Mouse (Mus musculus) forebrain, embryonic 15.5 days (tissue): ENCODE results near the gene Shf. TPM values are rescaled to one million over a fixed set of nuclear protein-coding genes. Genes with fewer than 3 reads are reported as not detected.

ENCODE experiments used
- ATAC-seq: fragments of 200-750 bp; cut with Nextera tagmentation; replicated peaks from 2 replicates; pipeline ENCODE4 v1.8.0; 2017; ENCODE audit warnings: mild to moderate bottlenecking, moderate TSS enrichment, moderate library complexity
- H3K27ac ChIP-seq: fragments of 300-500 bp; sonication (generic); replicated peaks from 2 replicates; pipeline ENCODE4 v1.5.1; 2015; ENCODE audit warnings: mild to moderate bottlenecking, inconsistent platforms
- H3K27me3 ChIP-seq: fragments of 300-500 bp; sonication (generic); 2 replicates; pipeline ENCODE4 v1.6.1; 2015; ENCODE audit warnings: inconsistent platforms
- H3K36me3 ChIP-seq: fragments of 300-500 bp; sonication (generic); 2 replicates; pipeline ENCODE4 v1.6.1; 2015; ENCODE audit warnings: mild to moderate bottlenecking, inconsistent platforms
- H3K4me1 ChIP-seq: fragments of 300-500 bp; sonication (generic); 2 replicates; pipeline ENCODE4 v1.6.1; 2015; ENCODE audit warnings: inconsistent platforms
- H3K4me2 ChIP-seq: fragments of 300-500 bp; sonication (generic); replicated peaks from 2 replicates; pipeline ENCODE4 v1.6.1; 2015; ENCODE audit warnings: mild to moderate bottlenecking, inconsistent platforms
- H3K4me3 ChIP-seq: fragments of 300-500 bp; sonication (generic); 2 replicates; pipeline ENCODE4 v1.5.1; 2015; ENCODE audit warnings: mild to moderate bottlenecking, inconsistent platforms
- H3K9ac ChIP-seq: fragments of 300-500 bp; sonication (generic); replicated peaks from 2 replicates; pipeline ENCODE4 v1.6.1; 2015; ENCODE audit warnings: mild to moderate bottlenecking, inconsistent platforms
- H3K9me3 ChIP-seq: fragments of 300-500 bp; sonication (generic); 2 replicates; pipeline ENCODE4 v1.6.1; 2016; ENCODE audit warnings: inconsistent platforms
- WGBS: fragments of 180-500 bp; shearing (Covaris S2); methylation state at CpG from one replicate; pipeline ENCODE4 v1.1.7; 2015; ENCODE audit warnings: mixed read lengths; 5-methylcytosine and 5-hydroxymethylcytosine counted together
- polyA plus RNA-seq: library from polyadenylated mRNA; unstranded; fragments of >200 nt; fragmentation: Nextera tagmentation; extraction: Ambion mirVana; gene quantifications from 2 replicates; pipeline ENCODE4 v1.2.1, GENCODE M21; 2015

The Shf gene
- polyA plus RNA-seq, 1 experiment from 2014 or later: 11.0 TPM

DNA sequence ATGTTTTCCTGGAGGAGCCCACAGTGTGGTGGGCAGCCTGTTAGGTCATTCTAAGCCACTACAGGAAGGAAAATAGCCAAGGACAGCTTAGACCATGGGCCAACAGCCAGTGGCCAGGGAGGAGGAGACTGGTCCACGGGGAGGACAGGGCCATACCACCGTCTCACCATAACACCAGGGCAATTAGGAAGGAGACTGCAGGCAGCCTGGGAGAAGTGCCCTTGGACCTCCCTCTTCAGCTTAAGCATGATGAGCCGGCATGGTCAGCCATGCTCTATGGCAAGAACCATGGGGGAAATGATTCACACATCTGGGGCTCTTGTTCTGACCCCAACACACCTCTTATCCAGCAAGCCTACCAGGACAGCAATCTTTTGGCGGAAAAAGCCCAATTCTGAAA is 1.8 kb downstream of the Shf start:
- ATAC-seq: no peak
- H3K4me2 ChIP-seq: peak overlapping the region; percentile 85
- H3K9ac ChIP-seq: peak overlapping the region; percentile 89
- H3K27me3 ChIP-seq: peaks cover 10% of the 10 kb centered on the region; the same call in 1 of the 2 replicates
- WGBS: 49% methylated on average over 4 of the region's 4 CpGs
- H3K9me3 ChIP-seq: no peaks in the 10 kb centered on the region
- H3K36me3 ChIP-seq: peaks cover 6% of the 10 kb centered on the region; the same call in 1 of the 2 replicates
- H3K27ac ChIP-seq: no peak overlapping the region; the same call in 1 of the 2 replicates
- peaks cover 36% of the 10 kb centered on the region for H3K4me1 ChIP-seq
- H3K4me3 ChIP-seq: peak overlapping the region; percentile 93

DNA sequence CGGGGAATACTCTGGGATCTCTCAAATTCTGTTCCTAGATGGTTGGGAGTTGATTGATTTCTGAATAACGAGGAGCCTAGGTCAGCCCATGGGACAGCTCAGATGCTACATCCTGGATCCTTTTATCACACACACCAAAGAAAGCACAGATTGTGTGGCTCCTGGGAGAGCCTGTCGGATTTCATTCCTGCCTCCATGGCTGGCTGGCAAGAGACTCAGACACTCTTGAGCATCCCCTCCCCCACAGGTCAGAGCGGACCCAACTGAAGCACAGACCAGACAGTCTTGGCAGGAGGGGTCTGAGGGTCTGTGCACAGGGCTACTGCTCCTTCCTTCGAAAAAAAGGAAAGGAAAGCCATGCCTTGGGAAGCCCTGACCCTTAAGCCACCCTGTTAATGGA is 2.3 kb downstream of the Shf start:
- Histone ChIP-seq H3K27ac (peak overlapping the region; percentile 64), H3K4me1 (peaks cover 36% of the 10 kb centered on the region), H3K4me3 (peak overlapping the region; percentile 93), H3K27me3 (peaks cover 10% of the 10 kb centered on the region; the same call in 1 of the 2 replicates), H3K9me3 (no peaks in the 10 kb centered on the region), H3K4me2 (peak overlapping the region; percentile 85), H3K9ac (peak overlapping the region; percentile 89; the same call in 1 of the 2 replicates), H3K36me3 (peaks cover 6% of the 10 kb centered on the region; the same call in 1 of the 2 replicates)
- no peak for ATAC-seq
- 35% methylated on average over 5 of the region's 5 CpGs for WGBS

DNA sequence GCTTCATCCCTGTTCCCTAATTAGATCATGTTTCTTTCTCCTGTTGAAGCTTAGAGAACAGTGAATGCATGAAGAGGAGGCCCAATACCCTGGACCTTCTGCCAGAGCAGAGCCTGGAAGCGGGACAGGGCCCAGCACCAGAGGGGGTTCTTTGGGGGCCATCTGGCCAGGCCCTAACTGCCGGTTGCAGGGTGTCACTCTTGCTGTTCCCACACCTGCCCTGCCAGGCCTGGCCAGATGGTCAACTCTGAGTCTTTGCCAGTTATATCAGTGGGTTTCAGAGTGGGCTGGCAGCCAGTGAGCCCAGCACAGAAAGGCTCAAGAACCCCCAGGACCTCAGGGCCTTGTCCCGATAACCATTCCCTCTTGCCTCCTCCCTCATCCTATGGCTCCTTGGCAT is 2.9 kb downstream of the Shf start:
- peaks cover 7% of the 10 kb centered on the region; the same call in 1 of the 2 replicates for H3K27me3 ChIP-seq
- H3K9ac ChIP-seq: no peak overlapping the region
- H3K9me3 ChIP-seq: no peaks in the 10 kb centered on the region
- peaks cover 6% of the 10 kb centered on the region; the same call in 1 of the 2 replicates for H3K36me3 ChIP-seq
- H3K27ac ChIP-seq: peak overlapping the region; percentile 64
- H3K4me2 ChIP-seq: peak overlapping the region; percentile 85
- peaks cover 36% of the 10 kb centered on the region for H3K4me1 ChIP-seq
- H3K4me3 ChIP-seq: peak overlapping the region; percentile 93; the same call in 1 of the 2 replicates
- ATAC-seq: peak; percentile 16; the same call in 1 of the 2 replicates
- WGBS: 34% methylated on average over 3 of the region's 3 CpGs

DNA sequence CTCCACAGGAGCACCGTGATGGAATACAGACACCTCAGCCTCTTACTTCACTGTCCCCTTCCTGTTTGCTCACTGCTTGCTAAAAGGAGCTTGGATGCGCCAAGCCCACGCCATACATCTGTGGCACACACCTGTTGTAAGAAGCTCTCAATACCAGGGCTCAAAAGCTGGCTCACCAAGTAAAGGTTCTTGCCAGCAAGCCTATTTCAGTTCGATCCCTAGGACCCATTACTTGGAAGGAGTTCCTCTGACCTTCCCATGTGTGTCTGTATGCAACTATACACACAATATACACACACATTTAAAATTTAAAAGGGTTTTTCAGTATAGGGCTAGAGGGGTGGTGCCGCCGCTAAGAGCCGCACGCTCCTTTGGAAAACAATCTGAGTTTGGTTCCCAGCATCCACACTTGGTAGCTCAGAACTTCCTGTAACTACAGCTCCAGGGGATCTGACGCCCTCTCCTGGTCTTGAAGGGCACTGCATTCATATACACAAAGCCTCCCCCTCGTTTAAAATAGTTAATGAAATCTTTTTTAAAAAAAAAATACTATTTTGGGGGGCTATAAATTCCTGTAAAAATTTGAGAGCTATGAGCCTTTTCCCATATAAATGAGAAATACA is 3.6 kb downstream of the Shf start:
- 84% methylated on average over 10 of the region's 10 CpGs for WGBS
- H3K9ac ChIP-seq: no peak overlapping the region
- 0 out of 2 replicates have a peak, but pooled peaks cover under 1% of the 10 kb centered on the region for H3K27me3 ChIP-seq
- ATAC-seq: no peak
- peaks cover 36% of the 10 kb centered on the region for H3K4me1 ChIP-seq
- H3K4me3 ChIP-seq: no peak overlapping the region
- H3K36me3 ChIP-seq: peaks cover 6% of the 10 kb centered on the region; the same call in 1 of the 2 replicates
- no peak overlapping the region for H3K4me2 ChIP-seq
- no peaks in the 10 kb centered on the region for H3K9me3 ChIP-seq
- peak overlapping the region; percentile 64; the same call in 1 of the 2 replicates for H3K27ac ChIP-seq

DNA sequence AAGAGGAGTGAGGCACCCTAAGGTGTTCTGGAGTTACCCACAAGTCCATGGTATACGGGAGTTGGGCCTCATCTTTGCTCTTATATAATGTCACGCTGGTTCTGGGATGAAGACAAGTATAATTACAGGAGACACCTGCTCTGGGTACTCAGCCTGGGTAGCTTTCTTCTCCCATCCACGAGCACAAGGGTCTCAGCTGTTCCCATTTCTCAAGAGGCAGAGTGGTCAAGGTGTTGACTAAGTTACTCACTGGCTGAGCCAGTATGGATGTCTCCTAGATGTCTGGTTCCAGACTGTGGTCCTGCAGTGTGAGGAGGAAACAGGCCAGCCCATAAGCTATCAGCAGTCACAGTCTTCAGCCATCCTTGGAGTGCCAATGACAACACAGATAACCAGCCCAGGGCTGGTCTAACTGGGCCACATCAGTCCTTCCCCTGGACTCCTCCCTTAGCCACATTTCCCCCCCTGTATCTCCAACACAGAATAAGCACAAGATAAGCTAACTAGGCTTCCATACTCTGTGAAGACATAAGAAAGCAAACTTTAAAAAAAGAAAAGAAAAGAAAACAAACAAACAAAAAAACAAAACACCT is 4.5 kb downstream of the Shf start:
- Histone ChIP-seq H3K4me1 (peaks cover 34% of the 10 kb centered on the region), H3K4me3 (no peak overlapping the region), H3K4me2 (no peak overlapping the region), H3K9ac (no peak overlapping the region), H3K27me3 (no peaks in the 10 kb centered on the region), H3K9me3 (no peaks in the 10 kb centered on the region), H3K27ac (no peak overlapping the region), H3K36me3 (peaks cover 6% of the 10 kb centered on the region; the same call in 1 of the 2 replicates)
- WGBS: 87% methylated on average over 3 of the region's 3 CpGs
- no peak for ATAC-seq

DNA sequence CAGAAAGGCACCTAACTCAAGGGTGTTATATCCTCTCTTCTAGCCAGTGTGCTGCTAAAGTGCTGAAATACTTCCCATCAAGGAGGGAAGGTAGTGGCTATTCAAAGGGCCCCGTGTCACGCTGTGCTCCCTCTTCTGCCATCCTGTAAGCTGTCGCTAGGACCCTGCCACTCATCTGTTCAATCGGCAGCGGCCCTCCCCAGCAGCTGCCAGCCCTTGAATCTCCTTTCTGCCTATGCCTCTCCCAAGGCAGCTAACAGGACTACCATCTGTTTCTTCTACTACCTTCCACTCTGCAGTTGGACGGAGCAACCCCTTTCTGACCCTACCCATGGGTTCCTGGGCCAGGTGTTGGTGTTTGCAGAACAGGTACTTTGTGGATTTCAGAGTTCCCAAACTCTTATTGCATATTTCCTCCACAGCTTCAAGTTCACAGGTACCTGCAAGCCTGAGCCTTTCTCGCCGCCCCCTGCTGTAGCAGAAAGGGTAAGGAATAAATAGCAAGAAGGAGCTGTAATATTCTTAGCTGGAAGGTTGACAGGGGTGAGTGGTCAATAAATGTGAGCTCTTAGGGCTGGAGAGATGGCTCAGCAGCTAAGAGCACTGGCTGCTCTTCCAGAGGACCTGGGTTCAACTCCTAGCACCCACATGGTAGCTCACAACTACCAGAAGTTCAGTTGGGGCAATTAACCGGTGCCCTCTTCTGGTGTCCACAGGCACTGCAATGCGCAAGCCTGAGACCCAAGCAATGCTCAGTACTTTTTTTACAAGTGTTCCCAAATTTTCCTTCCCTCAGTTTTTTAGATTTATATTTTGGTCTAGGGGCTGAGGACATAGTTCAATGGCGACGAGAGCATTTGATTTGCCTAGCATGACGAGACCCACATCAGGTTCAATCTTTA is 6.1 kb downstream of the Shf start:
- peaks cover 28% of the 10 kb centered on the region for H3K4me1 ChIP-seq
- no peak overlapping the region for H3K27ac ChIP-seq
- no peak overlapping the region for H3K4me2 ChIP-seq
- no peaks in the 10 kb centered on the region for H3K9me3 ChIP-seq
- no peak overlapping the region for H3K9ac ChIP-seq
- peaks cover 9% of the 10 kb centered on the region; the same call in 1 of the 2 replicates for H3K36me3 ChIP-seq
- WGBS: 73% methylated on average over 13 of the region's 13 CpGs
- H3K4me3 ChIP-seq: no peak overlapping the region
- no peak for ATAC-seq
- no peaks in the 10 kb centered on the region for H3K27me3 ChIP-seq

DNA sequence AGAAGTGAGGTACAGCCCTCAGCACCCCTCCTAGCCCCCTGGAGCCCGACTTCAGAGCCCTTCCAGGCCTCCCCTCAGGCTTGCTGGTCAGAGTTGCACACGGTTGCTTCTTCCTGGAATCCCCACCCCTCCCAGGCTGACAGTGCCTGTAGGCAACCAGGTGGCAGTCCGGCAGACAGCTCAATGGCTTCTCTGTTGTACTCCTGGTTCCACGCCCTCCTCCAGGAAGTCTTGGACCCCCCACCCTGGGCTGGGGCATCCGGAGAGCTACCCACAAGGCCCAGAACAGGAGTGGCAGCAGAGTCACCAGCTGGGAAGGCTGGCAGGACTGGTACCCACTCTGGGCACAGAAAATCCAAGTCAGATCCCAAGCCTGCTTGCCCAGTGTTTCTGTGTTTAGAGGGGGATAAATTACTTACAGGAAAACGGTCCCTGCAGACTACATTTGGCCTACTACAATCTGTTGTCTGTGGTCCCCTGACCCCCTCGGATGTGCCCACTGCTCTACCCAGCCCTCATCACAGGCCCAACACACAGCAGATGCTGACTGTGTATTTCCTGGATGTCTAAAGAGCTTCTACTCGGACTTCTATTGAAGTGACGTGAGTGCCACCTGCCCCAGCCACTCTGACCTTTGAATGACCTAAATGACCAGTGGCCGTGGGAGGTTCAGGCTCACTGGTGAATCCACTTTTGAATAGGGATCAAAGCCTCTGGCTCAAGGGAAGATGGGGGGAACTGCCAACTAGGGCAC is 6.9 kb downstream of the Shf start:
- no peak for ATAC-seq
- Histone ChIP-seq H3K4me2 (no peak overlapping the region), H3K9me3 (no peaks in the 10 kb centered on the region), H3K36me3 (peaks cover 12% of the 10 kb centered on the region; the same call in 1 of the 2 replicates), H3K4me3 (no peak overlapping the region), H3K27me3 (no peaks in the 10 kb centered on the region), H3K4me1 (peaks cover 19% of the 10 kb centered on the region), H3K9ac (no peak overlapping the region), H3K27ac (no peak overlapping the region)
- WGBS: 61% methylated on average over 10 of the region's 10 CpGs

DNA sequence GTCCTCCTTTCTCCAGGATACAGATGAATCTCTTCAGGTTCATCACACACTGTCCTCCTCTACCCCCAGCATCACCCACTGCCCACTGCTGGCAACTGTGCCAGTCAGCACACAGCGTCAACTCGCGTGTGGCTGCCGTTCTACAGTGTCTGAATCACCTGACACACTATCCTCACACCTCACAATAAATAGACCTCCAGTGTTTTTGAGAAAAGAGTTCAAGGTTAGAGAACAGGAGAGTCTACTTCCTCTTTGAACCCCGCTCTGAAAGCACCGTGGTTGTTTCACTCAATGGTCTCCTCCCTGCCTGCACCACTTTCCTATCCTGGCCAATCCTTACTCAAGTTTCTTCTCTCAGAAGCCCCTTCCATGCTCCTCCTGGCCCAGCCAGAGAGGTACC is 7.8 kb downstream of the Shf start:
- H3K27ac ChIP-seq: no peak overlapping the region
- H3K9me3 ChIP-seq: no peaks in the 10 kb centered on the region
- no peak overlapping the region for H3K9ac ChIP-seq
- no peak for ATAC-seq
- H3K27me3 ChIP-seq: no peaks in the 10 kb centered on the region
- WGBS: 88% methylated on average over 6 of the region's 6 CpGs
- no peak overlapping the region for H3K4me2 ChIP-seq
- H3K4me1 ChIP-seq: peaks cover 11% of the 10 kb centered on the region
- H3K4me3 ChIP-seq: no peak overlapping the region
- H3K36me3 ChIP-seq: peaks cover 17% of the 10 kb centered on the region

DNA sequence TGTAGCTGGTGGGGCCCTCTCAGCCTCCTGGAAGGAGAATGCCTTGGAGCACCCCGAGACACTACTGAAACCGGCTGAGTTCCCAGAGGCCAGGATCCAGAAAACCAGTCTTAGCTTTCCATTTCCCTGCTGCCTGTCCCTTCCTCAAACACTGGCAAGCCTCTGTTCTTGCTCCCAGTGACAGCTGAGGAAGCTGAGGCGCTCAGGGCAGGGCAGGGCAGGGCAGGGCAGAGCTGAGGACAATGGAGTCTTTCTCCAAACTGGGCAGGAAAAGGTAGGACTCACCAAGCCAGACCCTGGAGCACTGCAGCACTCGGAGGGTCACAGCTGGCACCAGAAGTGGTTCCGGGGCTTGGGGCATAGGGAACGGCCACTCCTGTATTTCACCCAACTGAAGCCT is 8.7 kb downstream of the Shf start:
- no peak overlapping the region for H3K4me2 ChIP-seq
- peaks cover 20% of the 10 kb centered on the region for H3K36me3 ChIP-seq
- H3K4me3 ChIP-seq: no peak overlapping the region
- peaks cover 3% of the 10 kb centered on the region; the same call in 1 of the 2 replicates for H3K4me1 ChIP-seq
- no peaks in the 10 kb centered on the region for H3K9me3 ChIP-seq
- H3K9ac ChIP-seq: no peak overlapping the region
- WGBS: 86% methylated on average over 6 of the region's 6 CpGs
- H3K27me3 ChIP-seq: no peaks in the 10 kb centered on the region
- ATAC-seq: no peak
- no peak overlapping the region for H3K27ac ChIP-seq

DNA sequence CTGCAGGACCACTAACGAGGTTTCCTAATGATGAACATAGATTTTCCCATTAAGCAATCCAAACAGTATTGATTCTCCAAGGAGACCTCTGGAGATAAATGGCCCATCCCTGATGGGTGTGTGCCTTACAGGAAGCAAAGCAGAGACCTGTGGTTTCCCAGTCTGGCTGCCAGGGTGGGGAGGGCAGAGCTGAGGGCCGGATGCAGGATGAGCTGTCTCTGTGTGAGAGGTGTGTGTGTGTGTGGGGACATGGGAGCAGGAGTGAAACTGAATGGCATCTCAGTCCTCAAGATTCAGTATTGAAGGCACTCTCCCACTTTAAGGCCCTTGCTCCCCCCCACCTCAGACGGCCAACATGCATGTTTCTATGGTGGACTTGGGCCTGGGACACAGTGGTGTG is 12.8 kb downstream of the Shf start:
- peaks cover 23% of the 10 kb centered on the region for H3K4me1 ChIP-seq
- H3K9ac ChIP-seq: no peak overlapping the region
- no peaks in the 10 kb centered on the region for H3K9me3 ChIP-seq
- WGBS: 62% methylated on average over 3 of the region's 3 CpGs
- H3K4me2 ChIP-seq: no peak overlapping the region
- no peak overlapping the region for H3K27ac ChIP-seq
- peaks cover 16% of the 10 kb centered on the region for H3K36me3 ChIP-seq
- ATAC-seq: no peak
- peaks cover 10% of the 10 kb centered on the region; the same call in 1 of the 2 replicates for H3K27me3 ChIP-seq
- no peak overlapping the region for H3K4me3 ChIP-seq

DNA sequence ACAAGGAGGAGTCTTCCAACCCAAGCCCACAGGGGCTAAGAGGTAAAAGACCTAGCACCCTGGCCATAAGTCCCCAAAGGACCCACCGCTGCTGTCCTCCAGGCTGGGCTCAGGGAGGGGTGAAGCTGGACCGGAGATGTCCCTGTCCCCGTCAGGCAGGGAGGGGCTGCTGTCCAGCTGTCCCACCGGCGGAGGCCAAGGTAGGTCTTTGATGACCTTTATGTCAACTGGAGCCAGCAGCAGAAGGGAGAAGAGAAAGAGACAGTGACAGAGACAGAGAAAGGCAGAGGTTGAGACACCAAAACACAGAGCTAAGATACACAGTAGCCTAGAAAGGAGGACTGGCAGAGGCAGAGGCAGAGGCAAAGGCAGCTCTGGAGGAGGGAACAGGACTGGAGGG is 13.6 kb downstream of the Shf start:
- WGBS: 94% methylated on average over 5 of the region's 5 CpGs
- peaks cover 10% of the 10 kb centered on the region; the same call in 1 of the 2 replicates for H3K27me3 ChIP-seq
- H3K4me1 ChIP-seq: peaks cover 30% of the 10 kb centered on the region
- no peak overlapping the region for H3K4me3 ChIP-seq
- no peak overlapping the region for H3K4me2 ChIP-seq
- peaks cover 16% of the 10 kb centered on the region for H3K36me3 ChIP-seq
- no peak overlapping the region for H3K9ac ChIP-seq
- H3K9me3 ChIP-seq: no peaks in the 10 kb centered on the region
- H3K27ac ChIP-seq: no peak overlapping the region
- no peak for ATAC-seq
